Mouse (Mus musculus) heart, postnatal 0 days (tissue): Measurements from ENCODE around the gene Erbb4.

ENCODE experiments used
- CTCF ChIP-seq: IDR thresholded peaks from 2 replicates; pipeline ENCODE4 v1.5.1; 2016; ENCODE audit warnings: antibody characterized with exemption, control low read depth, low read depth
- EP300 ChIP-seq: IDR thresholded peaks from 2 replicates; pipeline ENCODE4 v1.6.1; 2016; ENCODE audit warnings: antibody characterized with exemption, low read depth

- TF ChIP-seq CTCF: no peak
- TF ChIP-seq EP300: no peak
These were observed 860 bp downstream of the Erbb4 start for GRCm38 (mm10) chr1:69106937-69107461.
